Mouse (Mus musculus): Measurements from ENCODE around the gene Rnf13.

The Rnf13 gene

DNA sequence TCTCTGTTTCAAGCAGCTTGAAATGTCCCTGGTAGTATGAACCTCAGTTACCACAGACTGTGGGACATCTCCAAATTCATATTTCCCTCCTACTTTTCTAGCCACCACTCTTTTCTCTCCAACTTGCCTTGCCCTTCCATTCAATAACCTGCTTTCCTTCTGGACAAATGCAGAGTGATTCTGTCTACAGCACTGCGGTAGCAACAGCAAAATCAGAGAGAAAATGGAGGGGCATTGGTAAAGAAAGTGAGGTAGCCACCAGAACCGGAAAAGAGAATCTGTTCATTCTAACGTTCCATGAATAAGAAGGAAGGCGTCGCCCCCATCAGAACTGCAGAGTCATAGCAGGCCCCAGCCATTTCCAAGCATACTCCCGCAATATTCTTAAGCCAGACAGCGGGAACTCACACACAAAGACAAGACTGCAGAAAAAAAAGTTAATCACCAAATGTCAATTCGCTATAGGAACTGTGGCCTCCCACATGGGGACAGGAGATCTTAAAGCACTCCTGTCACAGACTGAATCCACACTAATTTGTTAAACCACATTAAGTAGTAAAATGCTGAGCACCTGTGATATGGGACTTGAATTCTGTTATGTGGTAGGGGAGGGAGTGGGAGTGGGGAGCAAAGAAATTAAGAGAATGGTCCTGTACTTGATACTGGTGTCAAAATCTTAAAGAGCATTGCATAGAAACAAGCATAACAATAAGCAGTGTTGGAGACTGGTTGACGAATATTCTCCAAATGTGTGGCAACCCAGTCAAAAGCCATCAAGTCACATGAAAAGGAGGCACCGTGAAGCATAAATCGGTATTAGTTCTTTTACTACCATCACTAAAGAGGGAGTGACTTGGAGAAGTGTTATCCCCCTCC lies 110.2 kb downstream of the Rnf13 start:
- in situ Hi-C loops (cut with MboI, MseI): loop anchor here (10.0 kb wide), 1 partner anchor 101 kb away; no protein-coding TSS in a partner anchor

DNA sequence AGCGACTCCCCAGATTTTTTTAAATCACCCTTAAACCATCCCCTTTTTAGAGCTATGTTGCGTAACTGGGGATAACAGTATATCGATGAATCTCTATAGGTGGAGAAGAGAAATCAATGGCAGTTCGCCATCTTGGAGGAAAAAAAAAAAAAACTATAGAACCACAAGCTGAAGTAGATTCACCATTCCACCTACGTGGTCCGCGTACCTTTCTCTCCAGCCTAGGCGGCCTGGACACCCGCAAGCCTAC lies 110.7 kb downstream of the Rnf13 start:
- in situ Hi-C loops (cut with MboI, MseI): loop anchor here (10.0 kb wide), 1 partner anchor 102 kb away; no protein-coding TSS in a partner anchor

DNA sequence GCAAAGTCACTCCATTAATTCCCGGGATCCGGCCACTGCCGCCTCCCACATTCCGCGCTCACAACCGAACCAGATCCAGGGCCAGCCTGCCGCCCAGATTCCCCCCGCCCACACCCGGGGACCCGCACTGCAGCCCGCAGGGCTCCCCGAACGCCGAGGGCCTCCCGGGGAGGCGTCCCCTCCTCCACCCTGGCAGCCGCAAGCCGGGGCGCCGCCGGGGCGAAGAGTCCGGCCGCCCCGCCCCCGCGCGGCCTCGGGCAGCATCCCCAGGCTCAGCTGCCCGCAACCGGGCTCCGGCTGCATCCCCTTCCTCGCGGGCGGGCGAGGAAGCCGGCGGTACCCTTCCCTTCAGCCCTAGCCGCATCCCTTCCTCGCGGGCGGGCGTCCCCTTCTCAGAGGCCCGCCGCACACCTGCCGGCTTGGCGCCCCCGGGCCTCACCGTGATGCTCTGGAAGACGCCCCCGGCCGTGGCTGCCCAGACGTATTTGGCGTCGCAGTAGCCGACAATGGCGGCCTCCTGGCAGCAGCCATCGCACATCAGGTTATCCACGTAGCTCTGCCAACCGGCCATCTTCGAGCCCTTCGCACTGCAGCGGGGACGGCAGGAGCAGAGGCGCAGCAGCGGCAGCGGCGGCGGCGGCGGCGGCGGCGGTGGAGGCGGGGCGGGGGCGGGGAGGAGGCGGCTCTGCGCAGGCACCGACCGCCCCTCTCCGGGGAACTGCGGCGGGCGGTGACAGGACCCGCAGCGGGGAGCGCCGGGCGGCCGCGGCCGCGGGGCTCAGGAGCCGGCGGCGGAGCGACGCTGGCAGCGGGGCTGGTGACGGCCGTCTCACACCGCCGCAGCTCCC lies 111.3 kb downstream of the Rnf13 start:
- in situ Hi-C loops (cut with MboI, MseI): loop anchor here (10.0 kb wide), 1 partner anchor 102 kb away; no protein-coding TSS in a partner anchor

DNA sequence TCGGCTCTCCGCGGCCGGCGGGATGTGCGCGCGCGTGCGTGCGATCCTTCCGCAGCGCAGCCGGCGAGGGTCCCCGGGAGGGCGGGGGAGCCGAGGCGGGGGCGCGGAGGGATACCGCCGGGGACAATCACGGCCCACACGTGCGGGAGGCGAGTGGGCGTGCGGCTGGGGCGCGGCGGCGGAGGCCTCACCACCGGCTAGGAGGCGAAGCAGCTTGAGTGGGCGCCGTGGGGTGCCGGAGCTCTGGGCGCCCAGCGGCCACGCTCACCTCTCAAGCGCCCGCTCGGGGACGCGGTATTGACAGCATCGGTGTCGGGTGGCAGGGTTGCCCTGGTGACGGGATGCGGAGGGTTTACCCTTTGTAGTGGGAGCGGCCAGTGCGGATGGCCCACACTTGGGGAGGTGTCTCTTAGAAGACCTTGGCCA lies 111.9 kb downstream of the Rnf13 start, which contains the start of gene Pfn2:
TSS of gene Pfn2 (minus strand) at position 320 of the 426 bp plus-strand sequence.
- in situ Hi-C loops (cut with MboI, MseI): loop anchor here (10.0 kb wide), 1 partner anchor 103 kb away; no protein-coding TSS in a partner anchor

GRCm38 (mm10) chr3:57882945-57883344 lies 147.1 kb downstream of the Rnf13 start:
- in situ Hi-C loops (cut with MboI, MseI): no loop called here

Data from T-helper 1 cell (primary cell).